Mouse (Mus musculus) midbrain, embryonic 10.5 days (tissue): ENCODE results near the gene Nos3. TPM values are rescaled to one million over a fixed set of nuclear protein-coding genes. Genes with fewer than 3 reads are reported as not detected.

ENCODE experiments used
- DNase-seq: peaks from one replicate; pipeline ENCODE4 v3.0.0-alpha.2; 2017; ENCODE audit warnings: low spot score
- H3K27ac ChIP-seq: fragments of 300-500 bp; sonication (generic); replicated peaks from 2 replicates; pipeline ENCODE4 v1.5.1; 2016; ENCODE audit warnings: mild to moderate bottlenecking
- H3K27me3 ChIP-seq: fragments of 300-500 bp; sonication (generic); 2 replicates; pipeline ENCODE4 v1.6.1; 2016; ENCODE audit warnings: low read depth, mild to moderate bottlenecking; ENCODE audit not compliant: poor library complexity, severe bottlenecking
- H3K36me3 ChIP-seq: fragments of 300-500 bp; sonication (generic); 2 replicates; pipeline ENCODE4 v1.6.1; 2016; ENCODE audit warnings: mild to moderate bottlenecking, moderate library complexity
- H3K4me1 ChIP-seq: fragments of 300-500 bp; sonication (generic); 2 replicates; pipeline ENCODE4 v1.6.1; 2016
- H3K4me3 ChIP-seq: fragments of 300-500 bp; sonication (generic); 2 replicates; pipeline ENCODE4 v1.5.1; 2016; ENCODE audit warnings: mild to moderate bottlenecking, moderate library complexity
- H3K9me3 ChIP-seq: fragments of 300-500 bp; sonication (generic); replicated peaks from 2 replicates; pipeline ENCODE4 v1.6.1; 2016; ENCODE audit warnings: mild to moderate bottlenecking
- WGBS: fragments of 180-500 bp; shearing (Covaris S2); methylation state at CpG from one replicate; pipeline ENCODE4 v1.1.7; 2016; 5-methylcytosine and 5-hydroxymethylcytosine counted together
- polyA plus RNA-seq: library from polyadenylated mRNA; unstranded; fragments of >200 nt; fragmentation: Nextera tagmentation; extraction: Ambion mirVana; gene quantifications from 2 replicates; pipeline ENCODE4 v1.2.1, GENCODE M21; 2016

Gene Nos3
- polyA plus RNA-seq, 1 experiment from 2014 or later, result 7.9 TPM

GRCm38 (mm10) chr5:24348128-24348527 is 16.5 kb upstream of the Nos3 start:
- Histone ChIP-seq H3K4me3 (peak overlapping the region; percentile 80), H3K27me3 (peaks cover 77% of the 10 kb centered on the region), H3K27ac (peak overlapping the region; percentile 69), H3K36me3 (peaks cover 9% of the 10 kb centered on the region; the same call in 1 of the 2 replicates), H3K4me1 (peaks cover 89% of the 10 kb centered on the region), H3K9me3 (no peaks in the 10 kb centered on the region)
- DNase-seq, result peak; percentile 67
- WGBS, result 0% methylated on average over 41 of the region's 41 CpGs

- H3K4me3 ChIP-seq, result peak overlapping the region; percentile 80
- H3K27me3 ChIP-seq, result peaks cover 81% of the 10 kb centered on the region
- DNase-seq, result no peak
- H3K27ac ChIP-seq, result peak overlapping the region; percentile 69
- peaks cover 89% of the 10 kb centered on the region for H3K4me1 ChIP-seq
- peaks cover 9% of the 10 kb centered on the region; the same call in 1 of the 2 replicates for H3K36me3 ChIP-seq
- WGBS, result under 1% methylated on average over 30 of the region's 30 CpGs
- no peaks in the 10 kb centered on the region for H3K9me3 ChIP-seq
Observed at GRCm38 (mm10) chr5:24348546-24348945, 16.1 kb upstream of the Nos3 start.

GRCm38 (mm10) chr5:24350073-24350472 is 14.5 kb upstream of the Nos3 start:
- Histone ChIP-seq H3K36me3 (peaks cover 9% of the 10 kb centered on the region; the same call in 1 of the 2 replicates), H3K4me1 (peaks cover 83% of the 10 kb centered on the region), H3K9me3 (no peaks in the 10 kb centered on the region), H3K27ac (peak overlapping the region; percentile 91; the same call in 1 of the 2 replicates), H3K27me3 (peaks cover 96% of the 10 kb centered on the region), H3K4me3 (peak overlapping the region; percentile 80)
- DNase-seq, result no peak
- 46% methylated on average over 3 of the region's 3 CpGs for whole genome bisulfite sequencing

GRCm38 (mm10) chr5:24350531-24351250 is 13.9 kb upstream of the Nos3 start:
- WGBS, result 40% methylated on average over 14 of the region's 15 CpGs
- H3K4me1 ChIP-seq, result peaks cover 77% of the 10 kb centered on the region
- H3K4me3 ChIP-seq, result peak overlapping the region; percentile 80
- DNase-seq, result no peak
- H3K27ac ChIP-seq, result peak overlapping the region; percentile 91
- H3K27me3 ChIP-seq, result peaks cover 91% of the 10 kb centered on the region
- peaks cover 6% of the 10 kb centered on the region; the same call in 1 of the 2 replicates for H3K36me3 ChIP-seq
- H3K9me3 ChIP-seq, result no peaks in the 10 kb centered on the region

- H3K27me3 ChIP-seq, result peaks cover 85% of the 10 kb centered on the region
- no peaks in the 10 kb centered on the region for H3K9me3 ChIP-seq
- H3K36me3 ChIP-seq, result 0 out of 2 replicates have a peak, but pooled peaks cover under 1% of the 10 kb centered on the region
- DNase-seq, result no peak
- peaks cover 76% of the 10 kb centered on the region for H3K4me1 ChIP-seq
- WGBS, result 2% methylated on average over 49 of the region's 53 CpGs
- peak within 1 kb of the TSS; percentile 91 for H3K27ac ChIP-seq
- H3K4me3 ChIP-seq, result peak within 1 kb of the TSS; percentile 80
Observed at GRCm38 (mm10) chr5:24351278-24351677, 13.3 kb upstream of the Nos3 start, which contains the start of gene Kcnh2. Kcnh2 (minus strand) TSS chr5:24351604.

- peaks cover 80% of the 10 kb centered on the region for H3K27me3 ChIP-seq
- H3K9me3 ChIP-seq, result no peaks in the 10 kb centered on the region
- H3K4me3 ChIP-seq, result peak overlapping the region; percentile 80
- WGBS, result under 1% methylated on average over 38 of the region's 41 CpGs
- peak overlapping the region; percentile 91 for H3K27ac ChIP-seq
- H3K4me1 ChIP-seq, result peaks cover 78% of the 10 kb centered on the region
- no peaks in the 10 kb centered on the region for H3K36me3 ChIP-seq
- peak; percentile 90 for DNase-seq
Observed at GRCm38 (mm10) chr5:24351701-24352171, 12.9 kb upstream of the Nos3 start.

GRCm38 (mm10) chr5:24352251-24352859 is 12.3 kb upstream of the Nos3 start:
- Histone ChIP-seq H3K4me3 (peak overlapping the region; percentile 80), H3K27me3 (peaks cover 74% of the 10 kb centered on the region), H3K4me1 (peaks cover 74% of the 10 kb centered on the region), H3K9me3 (no peaks in the 10 kb centered on the region), H3K36me3 (no peaks in the 10 kb centered on the region), H3K27ac (peak overlapping the region; percentile 91)
- under 1% methylated on average over 24 of the region's 24 CpGs for WGBS
- peak; percentile 76 for DNase-seq

- WGBS, result 30% methylated on average over 4 of the region's 4 CpGs
- peak overlapping the region; percentile 80; the same call in 1 of the 2 replicates for H3K4me3 ChIP-seq
- no peaks in the 10 kb centered on the region for H3K9me3 ChIP-seq
- no peak for DNase-seq
- H3K4me1 ChIP-seq, result peaks cover 65% of the 10 kb centered on the region
- H3K27ac ChIP-seq, result peak overlapping the region; percentile 91
- H3K27me3 ChIP-seq, result peaks cover 64% of the 10 kb centered on the region
- H3K36me3 ChIP-seq, result no peaks in the 10 kb centered on the region
Observed at GRCm38 (mm10) chr5:24353327-24353726, 11.3 kb upstream of the Nos3 start.

- Histone ChIP-seq H3K4me3 (no peak overlapping the region), H3K4me1 (peaks cover 37% of the 10 kb centered on the region), H3K9me3 (no peaks in the 10 kb centered on the region), H3K27me3 (peaks cover 33% of the 10 kb centered on the region), H3K27ac (no peak overlapping the region), H3K36me3 (no peaks in the 10 kb centered on the region)
- 62% methylated on average over 4 of the region's 4 CpGs for WGBS
- DNase-seq, result no peak
Observed at GRCm38 (mm10) chr5:24356764-24357163, 7.8 kb upstream of the Nos3 start.

- DNase-seq, result peak; percentile 84
- H3K4me3 ChIP-seq, result no peak overlapping the region
- H3K27me3 ChIP-seq, result peaks cover 26% of the 10 kb centered on the region
- peaks cover 30% of the 10 kb centered on the region for H3K4me1 ChIP-seq
- 22% methylated on average over 7 of the region's 7 CpGs for WGBS
- H3K27ac ChIP-seq, result no peak overlapping the region
- no peaks in the 10 kb centered on the region for H3K36me3 ChIP-seq
- H3K9me3 ChIP-seq, result no peaks in the 10 kb centered on the region
Observed at GRCm38 (mm10) chr5:24357461-24357860, 7.1 kb upstream of the Nos3 start.

- no peaks in the 10 kb centered on the region for H3K9me3 ChIP-seq
- peak; percentile 82 for DNase-seq
- H3K27me3 ChIP-seq, result 0 out of 2 replicates have a peak, but pooled peaks cover 9% of the 10 kb centered on the region
- no peak overlapping the region for H3K4me3 ChIP-seq
- 2% methylated on average over 7 of the region's 7 CpGs for WGBS
- peak overlapping the region; percentile 23; the same call in 1 of the 2 replicates for H3K27ac ChIP-seq
- no peaks in the 10 kb centered on the region for H3K36me3 ChIP-seq
- peaks cover 21% of the 10 kb centered on the region for H3K4me1 ChIP-seq
Observed at GRCm38 (mm10) chr5:24360792-24361454, 3.7 kb upstream of the Nos3 start.

GRCm38 (mm10) chr5:24363467-24363866 is 1.1 kb upstream of the Nos3 start:
- H3K27me3 ChIP-seq, result 0 out of 2 replicates have a peak, but pooled peaks cover 9% of the 10 kb centered on the region
- H3K4me1 ChIP-seq, result peaks cover 23% of the 10 kb centered on the region
- DNase-seq, result no peak
- WGBS, result 79% methylated on average over 2 of the region's 2 CpGs
- H3K27ac ChIP-seq, result no peak overlapping the region
- no peaks in the 10 kb centered on the region for H3K9me3 ChIP-seq
- no peaks in the 10 kb centered on the region for H3K36me3 ChIP-seq
- H3K4me3 ChIP-seq, result no peak overlapping the region
